ENCODE assay signal across 22 mouse cellular contexts in the genomic region with DNA sequence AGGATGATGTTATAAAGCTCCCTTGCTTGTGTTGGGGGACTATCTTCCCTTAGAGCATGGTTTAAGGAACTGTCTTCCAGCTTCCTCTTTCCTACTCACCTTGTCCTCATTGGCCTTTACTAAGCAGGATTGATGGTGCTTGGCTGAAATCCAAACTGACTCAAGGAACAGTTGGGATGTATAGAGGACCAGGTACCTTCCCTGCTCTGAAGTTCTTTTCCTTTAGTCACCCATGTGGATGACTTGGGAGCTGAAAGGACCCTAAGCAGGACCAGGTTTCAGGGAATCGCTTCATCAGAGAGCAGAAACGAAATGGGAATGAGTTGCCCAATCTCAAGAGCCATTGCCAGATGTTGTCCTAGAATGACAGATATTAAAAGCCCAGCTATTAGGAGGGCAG. TPM values are rescaled to one million over a fixed set of nuclear protein-coding genes. Genes with fewer than 3 reads are reported as not detected.
"Had no signal": no experiment of that assay in that cellular context is flagged by ENCODE, and none has a peak within 500 bp of the region (broad histone marks: within the 10 kb centered on the region; RNA-seq: fewer than 3 reads in every experiment).

No protein-coding gene starts in this region.

- H3K9me3 ChIP-seq: liver, embryonic 15.5 days; lung, embryonic 15.5 days; megakaryocyte, embryonic 14.5 days; midbrain, embryonic 13.5 days; midbrain, embryonic 15.5 days; neural tube, embryonic 13.5 days; stomach, embryonic 15.5 days had no signal

- ATAC-seq: liver, postnatal 0 days; lung, postnatal 0 days; midbrain, embryonic 13.5 days; midbrain, embryonic 15.5 days had no signal

- H3K4me1 ChIP-seq: liver, embryonic 15.5 days had no signal

- H3K27ac ChIP-seq: liver, embryonic 15.5 days; lung, embryonic 15.5 days; macrophage; midbrain, embryonic 13.5 days; midbrain, embryonic 15.5 days; neural tube, embryonic 13.5 days; stomach, embryonic 15.5 days; stomach, postnatal 0 days had no signal

- H3K4me3 ChIP-seq: liver, embryonic 15.5 days; lung, embryonic 15.5 days; megakaryocyte, embryonic 14.5 days; midbrain, embryonic 13.5 days; midbrain, embryonic 15.5 days; neural tube, embryonic 13.5 days; stomach, embryonic 15.5 days had no signal

- H3K4me2 ChIP-seq: liver, embryonic 15.5 days; lung, embryonic 15.5 days; midbrain, embryonic 13.5 days; midbrain, embryonic 15.5 days; neural tube, embryonic 13.5 days; stomach, embryonic 15.5 days had no signal

- DNase-seq: liver, postnatal 0 days; lung, adult 2 months; lung, postnatal 14 days; lung, postnatal 36 days; right cerebral cortex, postnatal 14 days; thymus, adult 2 months; thymus, postnatal 25 days; thymus, postnatal 4 days had no signal

- H3K36me3 ChIP-seq: liver, embryonic 15.5 days; lung, embryonic 15.5 days; midbrain, embryonic 13.5 days; midbrain, embryonic 15.5 days; neural tube, embryonic 13.5 days; stomach, embryonic 15.5 days had no signal

- H3K9ac ChIP-seq: liver, embryonic 15.5 days; liver, postnatal 0 days; lung, embryonic 15.5 days; midbrain, embryonic 13.5 days; midbrain, embryonic 15.5 days; neural tube, embryonic 13.5 days; stomach, embryonic 15.5 days had no signal

RNA-seq across cellular contexts. Expression of a gene that starts 31.1 kb away (rescaled TPM):
- total RNA-seq: megakaryocyte progenitor cell, adult 5-6 weeks; midbrain, postnatal 0 days; monocyte, adult 5-6 weeks; neutrophil, adult 5-6 weeks had no signal
- polyA plus RNA-seq: macrophage; midbrain, embryonic 13.5 days; midbrain, embryonic 15.5 days; midbrain, postnatal 0 days had no signal
